Mouse (Mus musculus) kidney, adult 18-20 months (tissue): ENCODE results near the gene Plxnb2.

ENCODE experiments used
- DNase-seq: peaks from one replicate; pipeline ENCODE4 v3.0.0; 2021

Gene Plxnb2

DNA sequence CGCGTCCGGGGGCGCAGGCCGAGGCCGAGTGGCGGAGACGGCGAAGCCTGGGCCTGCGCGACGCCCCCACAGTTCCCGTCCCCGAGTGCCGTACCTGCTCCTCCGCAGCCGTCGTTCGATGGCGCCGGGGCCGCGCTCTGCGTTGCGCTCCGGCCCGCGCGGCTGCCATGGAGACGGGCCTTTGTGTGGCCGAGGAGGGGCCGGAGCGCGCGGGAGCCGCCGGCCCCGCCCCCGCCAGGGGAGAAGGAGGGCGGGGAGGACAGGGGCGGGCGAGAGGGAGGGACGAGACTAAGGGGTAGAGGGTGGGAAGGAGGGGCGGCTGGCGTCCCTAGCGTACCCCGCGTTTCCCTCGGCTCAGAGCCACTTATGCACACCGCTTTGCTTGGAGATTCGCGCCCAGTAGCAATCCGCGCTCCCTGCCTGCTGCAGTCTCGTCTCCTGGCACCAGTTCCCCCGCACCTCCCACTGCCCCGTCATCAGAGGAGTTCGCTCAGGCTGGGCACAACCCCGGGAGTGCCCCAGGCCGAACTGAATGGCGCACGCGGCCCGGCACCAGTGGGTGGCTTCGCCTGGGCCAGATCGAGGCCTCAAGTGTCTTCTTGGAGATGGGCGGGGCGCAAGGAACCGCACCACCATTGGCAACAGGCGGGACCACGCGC, at the start of gene Plxnb2:
Gene Plxnb2, minus strand, starts transcription at position 218 of the 659 bp plus-strand sequence.
- peak; percentile 87 for DNase-seq

DNA sequence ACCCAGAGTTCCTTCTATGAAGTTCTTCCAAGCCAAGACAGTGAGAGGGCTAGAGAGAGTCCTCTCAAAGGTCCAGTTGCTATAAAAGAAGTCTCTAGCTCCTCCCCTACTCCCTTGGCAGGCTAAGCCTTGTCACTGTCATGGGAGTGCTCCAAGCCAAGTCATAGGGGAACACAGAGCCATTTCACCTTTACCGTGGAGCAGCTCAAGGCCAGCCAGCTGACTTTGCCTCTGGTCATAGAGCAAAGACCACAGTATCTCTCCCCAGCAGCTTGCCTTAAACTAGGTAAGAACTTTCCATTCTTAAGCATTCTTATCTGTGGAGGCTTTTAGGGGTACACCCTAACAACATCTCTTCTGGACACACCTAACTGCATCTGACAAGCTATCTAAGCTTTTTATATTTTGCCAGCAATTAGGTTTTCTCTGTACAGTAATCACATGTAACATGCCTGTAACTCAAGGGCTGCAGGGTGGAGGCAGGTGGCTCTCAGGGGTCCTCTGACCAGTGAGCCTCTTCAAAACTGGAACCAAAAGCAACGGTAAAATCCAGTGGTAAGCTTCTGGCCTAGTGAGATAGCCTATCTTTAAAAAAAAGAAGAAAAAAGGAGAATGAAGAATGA, 35.1 kb upstream of the Plxnb2 start:
- peak; percentile 14 for DNase-seq

GRCm38 (mm10) chr15:89214953-89215352, 34.4 kb upstream of the Plxnb2 start:
- DNase-seq, result no peak

GRCm38 (mm10) chr15:89213517-89213916, 32.9 kb upstream of the Plxnb2 start:
- DNase-seq, result no peak

GRCm38 (mm10) chr15:89212495-89212894, 31.9 kb upstream of the Plxnb2 start:
- no peak for DNase-seq

GRCm38 (mm10) chr15:89211716-89212461, 31.3 kb upstream of the Plxnb2 start:
- no peak for DNase-seq

DNA sequence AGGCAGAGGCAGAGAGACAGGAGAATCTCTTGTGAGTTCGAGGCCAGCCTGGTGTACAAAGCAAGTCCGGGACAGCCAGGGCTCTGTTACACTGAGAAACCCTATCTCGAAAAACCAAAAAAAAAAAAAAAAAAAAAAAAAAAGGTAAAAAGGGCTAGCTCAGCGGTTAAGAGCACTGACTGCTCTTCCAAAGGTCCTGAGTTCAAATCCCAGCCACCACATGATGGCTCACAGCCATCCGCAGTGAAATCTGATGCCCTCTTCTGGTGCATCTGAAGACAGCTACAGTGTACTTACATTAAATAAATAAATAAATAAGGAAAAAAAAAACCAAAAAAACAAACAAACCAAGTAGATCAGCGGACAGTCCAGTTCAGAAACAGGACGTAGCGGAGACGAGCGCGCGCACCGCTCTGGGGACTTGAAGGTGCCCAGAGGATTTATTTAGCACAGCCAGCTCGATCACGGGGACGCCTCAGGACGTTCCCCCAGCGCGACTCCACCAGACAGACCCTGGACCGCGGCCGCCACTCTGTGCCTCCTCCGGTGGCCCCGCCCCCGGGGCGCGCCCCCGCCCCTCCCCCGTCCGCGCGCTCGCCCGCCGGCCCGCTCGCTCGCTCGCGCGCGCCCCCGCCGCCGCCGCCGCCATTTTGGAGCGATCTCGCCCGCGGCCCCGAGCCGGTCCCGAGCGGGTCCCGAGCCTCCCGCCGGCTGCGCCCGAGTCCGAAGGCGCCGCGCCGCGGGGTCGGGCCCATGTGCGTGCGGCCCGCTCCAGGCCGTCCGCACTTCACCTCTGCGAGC, 30.5 kb upstream of the Plxnb2 start, which contains the start of gene Ppp6r2:
Gene Ppp6r2, plus strand, starts transcription at position 639 of the 801 bp plus-strand sequence.
- peak; percentile 84 for DNase-seq

DNA sequence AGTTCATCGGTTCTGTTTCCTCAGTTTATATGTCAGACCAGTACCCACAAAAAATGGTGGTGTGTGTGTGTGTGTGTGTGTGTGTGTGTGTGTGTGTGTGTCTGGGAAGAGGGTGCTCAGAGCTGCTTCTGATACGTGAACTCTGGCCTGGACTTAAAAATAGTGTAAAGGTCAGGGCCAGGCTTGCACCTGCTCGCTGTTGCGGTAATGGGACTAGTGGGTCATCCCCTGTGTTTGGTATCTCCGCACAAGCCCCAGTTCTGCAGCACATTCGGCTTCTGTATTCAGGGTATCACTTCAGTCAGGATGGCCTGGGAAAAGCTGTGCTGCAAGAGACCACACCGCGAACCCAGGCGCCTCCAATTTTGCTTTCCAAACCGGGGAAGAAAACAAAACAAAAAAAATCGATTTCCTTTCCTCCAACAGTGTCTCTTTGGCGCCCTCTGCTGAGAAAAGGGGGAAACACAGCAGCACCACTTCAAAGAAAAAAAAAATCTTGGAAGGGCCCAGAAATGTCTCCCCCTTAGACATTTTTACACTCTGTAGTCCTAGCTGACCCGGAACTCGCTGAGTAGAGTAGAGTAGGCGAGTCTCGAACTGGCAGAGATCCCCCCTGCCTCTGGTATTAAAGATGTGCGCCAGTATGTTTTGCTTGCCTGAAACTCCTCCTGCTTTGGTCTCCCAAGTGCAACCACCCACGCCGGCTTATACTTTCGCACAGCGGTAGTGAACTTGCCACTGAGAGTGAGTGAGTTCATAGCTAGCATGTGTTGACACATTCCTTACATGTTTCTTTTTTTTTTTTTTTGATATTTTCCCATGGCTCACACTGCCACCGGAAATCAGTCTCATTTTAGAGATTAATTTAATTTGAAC, 29.5 kb upstream of the Plxnb2 start:
- peak; percentile 93 for DNase-seq

DNA sequence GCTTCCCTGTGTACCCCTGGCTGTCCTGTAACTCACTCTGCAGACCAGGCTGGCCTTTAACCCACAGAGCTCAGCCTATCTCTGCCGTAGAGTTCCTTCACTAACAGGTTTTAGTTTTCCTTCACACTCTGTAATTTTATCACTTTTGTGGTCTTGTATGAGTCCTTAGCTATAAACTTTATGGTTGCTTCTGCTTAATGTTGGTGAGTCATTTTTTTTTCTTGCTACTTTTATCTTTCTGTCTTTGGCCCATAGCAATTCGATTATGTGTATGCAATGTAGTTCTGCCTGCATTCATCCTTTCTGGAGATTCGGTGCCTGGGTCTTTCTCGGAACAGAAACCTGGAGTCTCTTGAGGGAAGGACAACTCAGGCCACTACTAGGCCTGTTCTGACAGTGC, 26.9 kb upstream of the Plxnb2 start:
- no peak for DNase-seq

- no peak for DNase-seq
Observed at GRCm38 (mm10) chr15:89197056-89197455, 16.5 kb upstream of the Plxnb2 start.

- peak; percentile 97 for DNase-seq
Observed at GRCm38 (mm10) chr15:89196313-89196706, 15.7 kb upstream of the Plxnb2 start, which contains the start of gene Dennd6b. Gene Dennd6b, minus strand, starts transcription at chr15:89196496.

- peak; percentile 94 for DNase-seq
Observed at GRCm38 (mm10) chr15:89195690-89196312, 15.2 kb upstream of the Plxnb2 start.

DNA sequence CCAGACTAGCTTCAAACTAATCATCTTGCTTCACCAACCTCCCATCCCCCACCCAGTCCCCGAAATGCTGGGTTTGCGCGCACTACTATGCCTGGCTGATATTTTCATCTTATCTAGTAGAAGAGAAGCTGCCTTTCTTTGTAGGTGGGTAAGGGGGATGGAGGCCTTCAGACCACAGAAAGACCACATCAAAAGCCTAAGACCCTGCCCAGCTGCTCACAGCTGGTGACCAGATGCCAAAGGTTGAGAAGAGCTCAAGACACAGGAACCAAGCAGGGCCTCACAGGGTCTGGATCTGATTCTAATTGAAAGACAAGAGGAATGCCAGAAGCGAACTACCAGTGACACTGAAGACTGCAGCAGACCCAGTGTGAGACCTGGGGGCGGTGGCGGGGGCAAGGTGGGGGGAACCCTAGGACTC, 14.7 kb upstream of the Plxnb2 start:
- no peak for DNase-seq

DNA sequence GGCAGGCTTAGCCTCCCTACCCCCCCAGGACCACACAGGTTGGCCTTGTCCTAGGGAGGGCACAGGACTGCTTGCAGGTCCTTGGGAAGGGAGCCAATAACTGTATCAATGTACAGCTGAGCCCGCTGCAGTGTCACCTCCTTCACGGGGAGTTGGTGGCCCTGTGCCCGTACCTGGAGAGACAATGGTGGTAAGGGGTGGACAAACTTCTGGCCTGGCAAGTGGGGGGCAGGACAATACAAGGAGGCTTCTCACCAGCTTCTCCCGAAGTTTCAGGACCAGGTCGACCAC, 4.3 kb upstream of the Plxnb2 start:
- DNase-seq, result no peak

DNA sequence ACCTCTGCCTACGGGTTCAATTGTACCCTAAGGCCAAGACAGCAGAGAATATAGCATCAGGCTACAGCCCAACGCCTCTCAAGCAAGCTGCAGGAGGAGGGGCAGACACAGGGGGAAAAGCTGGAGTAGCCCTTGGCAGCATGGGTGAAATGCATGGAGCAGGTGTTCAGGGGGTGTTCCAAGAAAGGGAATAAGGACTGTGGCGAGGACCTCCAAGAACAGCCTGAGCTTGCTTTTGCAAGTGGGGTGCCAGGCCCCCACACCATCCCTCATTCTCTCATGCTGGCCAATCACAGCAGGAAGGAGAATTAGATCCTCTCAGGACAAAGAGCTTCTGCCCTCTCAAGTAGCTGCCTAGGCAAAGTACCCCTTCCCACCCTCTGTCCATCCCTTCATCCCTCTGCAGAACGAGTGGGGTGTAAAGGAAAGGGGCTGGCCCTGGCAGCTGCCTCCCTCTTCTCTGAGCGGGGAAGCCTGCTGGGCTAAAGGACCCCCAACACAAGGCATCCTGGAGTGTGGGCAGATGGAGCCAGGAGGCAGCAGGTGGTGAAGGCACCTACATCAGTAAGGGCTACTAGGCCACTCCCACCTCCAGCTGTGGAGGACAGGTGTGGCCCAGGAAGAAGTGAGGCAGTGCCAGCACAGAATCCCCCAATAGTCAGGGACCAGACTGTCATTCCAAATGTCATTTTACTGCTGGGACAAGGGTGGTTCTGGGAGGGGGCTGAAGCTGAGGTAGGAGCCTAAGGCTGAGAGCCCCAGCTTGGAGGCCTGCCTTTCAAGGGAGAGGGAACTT, 3.8 kb upstream of the Plxnb2 start:
- DNase-seq, result no peak

GRCm38 (mm10) chr15:89182842-89183241, 2.3 kb upstream of the Plxnb2 start:
- DNase-seq, result no peak

DNA sequence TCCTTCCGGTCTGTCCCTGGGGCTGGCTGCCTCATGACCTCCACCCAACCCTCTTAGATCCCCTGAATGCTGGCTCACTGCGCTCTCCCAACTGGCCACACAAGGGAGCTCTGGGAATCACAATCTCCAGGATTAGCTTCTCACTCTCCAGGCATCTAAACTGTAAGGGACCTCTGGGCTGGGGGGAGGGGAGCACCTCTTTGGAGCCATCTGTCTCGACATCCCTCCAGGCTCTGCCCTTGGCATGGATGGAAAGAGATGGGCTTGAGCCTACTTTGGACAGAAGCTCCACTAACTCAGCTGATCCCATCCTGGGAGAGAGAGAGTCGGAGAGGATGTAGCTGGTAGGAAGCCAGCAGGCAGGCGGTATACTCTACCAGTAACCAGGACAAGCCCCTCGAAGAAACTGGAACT, 1.7 kb upstream of the Plxnb2 start:
- DNase-seq, result peak; percentile 50

- no peak for DNase-seq
Observed at GRCm38 (mm10) chr15:89181561-89182270, 1.1 kb upstream of the Plxnb2 start.

DNA sequence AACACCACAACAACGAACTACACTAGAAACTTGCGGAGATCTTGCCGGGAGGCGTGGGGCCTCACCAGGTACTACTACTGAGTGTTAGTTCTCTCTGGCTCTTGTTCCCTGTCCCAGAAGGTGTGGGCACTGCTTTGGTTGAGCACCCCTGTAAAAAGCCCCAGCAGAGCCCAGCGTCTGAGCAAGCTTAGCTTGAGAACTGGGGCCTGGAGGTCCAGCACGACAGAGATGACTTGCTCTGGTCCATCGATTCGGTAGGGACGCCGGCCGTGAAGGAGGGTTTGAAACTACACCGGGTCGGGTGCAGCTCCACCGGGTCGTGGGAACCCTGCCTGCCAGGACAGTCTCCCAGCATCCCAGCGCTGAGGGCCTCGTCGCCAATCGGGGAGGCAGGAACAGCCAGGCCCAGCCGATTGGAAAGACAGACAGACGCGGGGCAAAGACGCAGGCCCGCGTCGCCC, 477 bp downstream of the Plxnb2 start:
- DNase-seq, result peak; percentile 66

DNA sequence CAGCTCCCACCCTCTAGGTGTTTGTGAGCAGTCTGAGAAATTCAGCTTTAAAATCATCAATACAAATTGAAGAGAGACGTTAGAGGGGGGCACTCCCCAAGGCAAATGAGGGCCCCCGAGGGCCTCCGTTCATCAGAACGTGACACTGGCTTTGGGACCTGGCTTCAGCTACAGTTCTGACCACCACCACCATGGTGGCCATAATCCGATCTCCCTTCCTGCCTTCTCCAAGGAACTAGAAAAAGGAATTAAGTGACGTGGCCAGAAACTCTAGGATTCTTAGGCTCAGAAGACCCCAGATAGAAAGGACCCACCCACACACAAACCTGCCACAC, 991 bp downstream of the Plxnb2 start:
- DNase-seq, result no peak
